Mouse (Mus musculus) midbrain, embryonic 10.5 days (tissue): Measurements from ENCODE around the gene Grb10. TPM values are rescaled to one million over a fixed set of nuclear protein-coding genes. Genes with fewer than 3 reads are reported as not detected.

ENCODE experiments used
- DNase-seq: peaks from one replicate; pipeline ENCODE4 v3.0.0-alpha.2; 2017; ENCODE audit warnings: low spot score
- H3K27ac ChIP-seq: fragments of 300-500 bp; sonication (generic); replicated peaks from 2 replicates; pipeline ENCODE4 v1.5.1; 2016; ENCODE audit warnings: mild to moderate bottlenecking
- H3K27me3 ChIP-seq: fragments of 300-500 bp; sonication (generic); 2 replicates; pipeline ENCODE4 v1.6.1; 2016; ENCODE audit warnings: low read depth, mild to moderate bottlenecking; ENCODE audit not compliant: poor library complexity, severe bottlenecking
- H3K36me3 ChIP-seq: fragments of 300-500 bp; sonication (generic); 2 replicates; pipeline ENCODE4 v1.6.1; 2016; ENCODE audit warnings: mild to moderate bottlenecking, moderate library complexity
- H3K4me1 ChIP-seq: fragments of 300-500 bp; sonication (generic); 2 replicates; pipeline ENCODE4 v1.6.1; 2016
- H3K4me3 ChIP-seq: fragments of 300-500 bp; sonication (generic); 2 replicates; pipeline ENCODE4 v1.5.1; 2016; ENCODE audit warnings: mild to moderate bottlenecking, moderate library complexity
- H3K9me3 ChIP-seq: fragments of 300-500 bp; sonication (generic); replicated peaks from 2 replicates; pipeline ENCODE4 v1.6.1; 2016; ENCODE audit warnings: mild to moderate bottlenecking
- WGBS: fragments of 180-500 bp; shearing (Covaris S2); methylation state at CpG from one replicate; pipeline ENCODE4 v1.1.7; 2016; 5-methylcytosine and 5-hydroxymethylcytosine counted together
- polyA plus RNA-seq: library from polyadenylated mRNA; unstranded; fragments of >200 nt; fragmentation: Nextera tagmentation; extraction: Ambion mirVana; gene quantifications from 2 replicates; pipeline ENCODE4 v1.2.1, GENCODE M21; 2016

The Grb10 gene
- polyA plus RNA-seq, 1 experiment from 2014 or later, result 441 TPM

- 71% methylated on average over 4 of the region's 4 CpGs for WGBS
- Histone ChIP-seq H3K9me3 (no peaks in the 10 kb centered on the region), H3K27ac (0 out of 2 replicates have a peak overlapping the region, but pooled peaks have one; percentile 65), H3K36me3 (peaks cover 95% of the 10 kb centered on the region), H3K27me3 (no peaks in the 10 kb centered on the region), H3K4me1 (peaks cover 15% of the 10 kb centered on the region), H3K4me3 (no peak overlapping the region)
- no peak for DNase-seq
Measured at GRCm38 (mm10) chr11:11948988-11949365, 89.5 kb downstream of the Grb10 start.

GRCm38 (mm10) chr11:11948321-11948987 is 90.0 kb downstream of the Grb10 start:
- DNase-seq, result no peak
- Histone ChIP-seq H3K36me3 (peaks cover 95% of the 10 kb centered on the region), H3K4me1 (peaks cover 20% of the 10 kb centered on the region), H3K9me3 (no peaks in the 10 kb centered on the region), H3K27me3 (no peaks in the 10 kb centered on the region), H3K4me3 (no peak overlapping the region), H3K27ac (peak overlapping the region; percentile 65)
- 68% methylated on average over 9 of the region's 9 CpGs for WGBS

GRCm38 (mm10) chr11:11947857-11948256 is 90.6 kb downstream of the Grb10 start:
- no peak overlapping the region for H3K4me3 ChIP-seq
- no peaks in the 10 kb centered on the region for H3K27me3 ChIP-seq
- no peak for DNase-seq
- WGBS, result 91% methylated on average over 5 of the region's 5 CpGs
- no peaks in the 10 kb centered on the region for H3K9me3 ChIP-seq
- H3K27ac ChIP-seq, result no peak overlapping the region; the same call in 1 of the 2 replicates
- peaks cover 97% of the 10 kb centered on the region for H3K36me3 ChIP-seq
- H3K4me1 ChIP-seq, result peaks cover 26% of the 10 kb centered on the region

GRCm38 (mm10) chr11:11945766-11946165 is 92.7 kb downstream of the Grb10 start:
- Histone ChIP-seq H3K9me3 (no peaks in the 10 kb centered on the region), H3K4me3 (no peak overlapping the region), H3K36me3 (peaks cover 98% of the 10 kb centered on the region), H3K4me1 (peaks cover 46% of the 10 kb centered on the region), H3K27ac (no peak overlapping the region), H3K27me3 (no peaks in the 10 kb centered on the region)
- WGBS, result 94% methylated on average over 4 of the region's 4 CpGs
- no peak for DNase-seq

- H3K4me3 ChIP-seq, result no peak overlapping the region
- H3K4me1 ChIP-seq, result peaks cover 46% of the 10 kb centered on the region
- H3K9me3 ChIP-seq, result no peaks in the 10 kb centered on the region
- H3K36me3 ChIP-seq, result peaks cover 96% of the 10 kb centered on the region
- DNase-seq, result no peak
- no peaks in the 10 kb centered on the region for H3K27me3 ChIP-seq
- H3K27ac ChIP-seq, result no peak overlapping the region
- whole genome bisulfite sequencing, result 92% methylated on average over 4 of the region's 4 CpGs
Measured at GRCm38 (mm10) chr11:11944814-11945213, 93.7 kb downstream of the Grb10 start.

- no peak overlapping the region for H3K27ac ChIP-seq
- H3K4me3 ChIP-seq, result no peak overlapping the region
- no peaks in the 10 kb centered on the region for H3K9me3 ChIP-seq
- no peaks in the 10 kb centered on the region for H3K27me3 ChIP-seq
- H3K4me1 ChIP-seq, result peaks cover 43% of the 10 kb centered on the region
- peaks cover 97% of the 10 kb centered on the region for H3K36me3 ChIP-seq
- DNase-seq, result no peak
Measured at GRCm38 (mm10) chr11:11944082-11944349, 94.5 kb downstream of the Grb10 start.

GRCm38 (mm10) chr11:11943240-11944081 is 95.0 kb downstream of the Grb10 start:
- WGBS, result 80% methylated on average over 13 of the region's 13 CpGs

GRCm38 (mm10) chr11:11942320-11943217 is 95.9 kb downstream of the Grb10 start:
- DNase-seq, result peak; percentile 50
- 40% methylated on average over 6 of the region's 6 CpGs for WGBS
- H3K27me3 ChIP-seq, result no peaks in the 10 kb centered on the region
- H3K4me1 ChIP-seq, result peaks cover 34% of the 10 kb centered on the region
- H3K36me3 ChIP-seq, result peaks cover 98% of the 10 kb centered on the region
- H3K9me3 ChIP-seq, result no peaks in the 10 kb centered on the region; the same call in 1 of the 2 replicates
- H3K27ac ChIP-seq, result peak overlapping the region; percentile 61
- H3K4me3 ChIP-seq, result no peak overlapping the region

More at GRCm38 (mm10) chr11:11943240-11944081, 95.0 kb downstream of the Grb10 start:
- no peaks in the 10 kb centered on the region for H3K9me3 ChIP-seq
- H3K27me3 ChIP-seq, result no peaks in the 10 kb centered on the region
- H3K4me3 ChIP-seq, result no peak overlapping the region
- peaks cover 38% of the 10 kb centered on the region for H3K4me1 ChIP-seq
- peaks cover 97% of the 10 kb centered on the region for H3K36me3 ChIP-seq
- peak overlapping the region; percentile 61 for H3K27ac ChIP-seq
- no peak for DNase-seq

- no peaks in the 10 kb centered on the region for H3K27me3 ChIP-seq
- DNase-seq, result no peak
- 47% methylated on average over 5 of the region's 5 CpGs for WGBS
Measured at GRCm38 (mm10) chr11:11940833-11941681, 97.4 kb downstream of the Grb10 start.

GRCm38 (mm10) chr11:11939611-11940010 is 98.9 kb downstream of the Grb10 start:
- DNase-seq, result no peak
- peaks cover 98% of the 10 kb centered on the region for H3K36me3 ChIP-seq
- no peak overlapping the region for H3K4me3 ChIP-seq
- peaks cover 34% of the 10 kb centered on the region for H3K4me1 ChIP-seq
- H3K9me3 ChIP-seq, result no peaks in the 10 kb centered on the region; the same call in 1 of the 2 replicates
- no peak overlapping the region for H3K27ac ChIP-seq
- no peaks in the 10 kb centered on the region for H3K27me3 ChIP-seq
- 78% methylated on average over 3 of the region's 3 CpGs for WGBS

More at GRCm38 (mm10) chr11:11940833-11941681, 97.4 kb downstream of the Grb10 start:
- Histone ChIP-seq H3K4me1 (peaks cover 34% of the 10 kb centered on the region), H3K9me3 (no peaks in the 10 kb centered on the region; the same call in 1 of the 2 replicates), H3K27ac (no peak overlapping the region), H3K36me3 (peaks cover 98% of the 10 kb centered on the region), H3K4me3 (no peak overlapping the region)

GRCm38 (mm10) chr11:11938591-11938990 is 99.9 kb downstream of the Grb10 start:
- no peaks in the 10 kb centered on the region for H3K27me3 ChIP-seq
- H3K4me3 ChIP-seq, result no peak overlapping the region
- no peak for DNase-seq
- H3K36me3 ChIP-seq, result peaks cover 98% of the 10 kb centered on the region
- H3K4me1 ChIP-seq, result peaks cover 28% of the 10 kb centered on the region
- WGBS, result 94% methylated on average over 1 of the region's 1 CpGs
- no peak overlapping the region for H3K27ac ChIP-seq
- no peaks in the 10 kb centered on the region; the same call in 1 of the 2 replicates for H3K9me3 ChIP-seq
